Mouse (Mus musculus): ENCODE data around the gene Gm17662.

Gm17662 gene

DNA sequence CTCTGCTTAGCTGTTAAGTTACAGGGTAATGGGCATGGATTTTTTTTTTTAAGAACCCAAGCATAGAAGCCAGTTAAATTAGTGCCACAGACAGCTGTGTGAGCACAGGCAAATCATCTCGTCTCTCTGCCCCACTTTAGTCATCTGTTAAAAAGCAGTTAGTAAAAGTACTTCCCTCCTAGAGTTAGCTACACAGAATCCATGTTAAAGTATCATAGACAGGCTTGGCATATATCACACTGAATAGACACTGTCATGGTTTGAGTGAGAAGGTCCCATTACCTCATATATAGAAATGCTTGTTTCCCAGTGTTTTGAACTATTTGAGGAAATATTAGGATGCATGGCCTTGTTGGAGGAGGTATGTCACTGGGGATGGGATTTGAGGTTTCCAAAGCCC is at the start of gene Gm17662:
Gene Gm17662, plus strand, starts transcription at position 301 of the 400 bp plus-strand sequence.
- no peak for DNase-seq (ENCODE audit: low read depth, low spot score)

DNA sequence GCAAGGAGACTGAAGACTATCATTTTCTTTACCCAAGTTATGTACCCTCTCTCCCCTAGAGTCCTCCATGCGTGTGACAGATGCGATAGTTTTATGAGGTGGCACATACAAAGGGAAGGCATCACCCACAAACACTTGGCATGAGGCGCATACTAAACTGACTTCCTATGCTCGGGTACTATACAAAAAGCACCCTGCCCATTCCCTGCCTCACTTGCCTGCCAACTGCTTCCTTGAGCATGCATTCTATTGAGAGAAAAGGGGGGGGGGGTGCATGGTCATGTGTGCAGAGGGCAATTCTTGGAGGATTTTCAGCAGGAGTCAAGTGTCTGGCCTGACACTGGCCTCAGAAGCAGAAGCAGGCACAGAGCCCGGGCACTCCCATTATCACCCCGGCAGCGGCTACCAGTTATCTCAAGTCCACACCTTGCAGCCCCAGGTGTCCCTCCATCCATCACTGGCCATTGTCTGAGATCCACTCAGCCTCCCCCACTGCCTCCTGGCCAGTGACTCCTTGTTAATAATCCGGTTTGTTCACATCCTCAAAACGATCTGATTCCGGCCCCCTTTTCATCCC is 46.3 kb upstream of the Gm17662 start:
- DNase-seq (ENCODE audit: low read depth, low spot score) = no peak

DNA sequence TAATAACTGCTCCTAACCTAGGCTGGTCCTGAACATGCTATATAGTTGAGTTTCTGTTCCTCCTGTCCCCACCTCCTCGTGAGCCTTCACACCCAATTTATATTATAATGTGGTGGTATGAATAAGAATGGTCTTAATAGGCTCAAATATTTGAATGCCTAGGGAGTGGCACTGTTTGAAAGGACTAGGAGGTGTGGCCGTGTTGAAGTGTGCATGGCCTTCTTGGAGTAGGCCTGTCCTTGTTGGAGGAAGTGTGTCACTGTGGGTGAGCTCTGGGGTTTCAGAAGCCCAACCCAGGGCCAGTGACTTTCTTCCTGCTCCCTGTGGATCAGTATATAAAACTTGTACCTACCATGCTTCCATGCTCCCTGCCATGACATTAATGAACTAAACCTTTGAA is 43.5 kb upstream of the Gm17662 start:
- DNase-seq (ENCODE audit: low read depth, low spot score) = no peak

DNA sequence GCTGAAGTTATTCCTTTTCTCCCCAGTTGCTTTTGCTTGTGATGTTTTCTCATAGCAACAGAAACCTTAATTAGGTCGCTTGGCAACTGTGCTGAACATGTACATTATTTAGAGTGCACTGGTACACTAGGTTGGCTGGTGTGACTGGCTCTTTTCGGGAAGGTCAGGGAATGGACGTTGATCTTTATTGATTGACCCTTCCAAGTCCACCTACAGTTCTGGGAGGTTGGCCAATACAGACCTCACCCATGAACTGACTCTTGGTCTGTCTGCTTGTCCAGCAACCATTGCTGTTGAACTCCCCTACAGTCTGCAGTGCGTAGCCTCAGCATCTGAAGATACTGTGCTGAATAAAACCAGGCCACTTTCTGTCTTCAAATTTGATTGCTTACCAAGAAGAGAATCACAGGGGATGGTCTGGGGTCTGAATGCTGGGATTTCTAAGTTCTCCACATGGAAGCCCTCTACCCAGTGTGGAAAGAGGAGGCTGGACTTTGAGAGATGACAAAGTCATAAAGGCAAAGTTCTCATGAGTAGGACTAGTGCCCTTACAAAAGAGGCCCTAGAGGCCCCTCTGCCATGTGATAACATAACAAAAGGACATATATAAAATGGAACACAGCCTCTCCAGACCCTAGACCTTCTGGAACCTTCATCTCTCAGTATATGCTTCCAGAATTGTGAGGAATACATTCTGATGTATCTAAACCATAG is 40.5 kb upstream of the Gm17662 start:
- DNase-seq (ENCODE audit: low read depth, low spot score) = no peak

DNA sequence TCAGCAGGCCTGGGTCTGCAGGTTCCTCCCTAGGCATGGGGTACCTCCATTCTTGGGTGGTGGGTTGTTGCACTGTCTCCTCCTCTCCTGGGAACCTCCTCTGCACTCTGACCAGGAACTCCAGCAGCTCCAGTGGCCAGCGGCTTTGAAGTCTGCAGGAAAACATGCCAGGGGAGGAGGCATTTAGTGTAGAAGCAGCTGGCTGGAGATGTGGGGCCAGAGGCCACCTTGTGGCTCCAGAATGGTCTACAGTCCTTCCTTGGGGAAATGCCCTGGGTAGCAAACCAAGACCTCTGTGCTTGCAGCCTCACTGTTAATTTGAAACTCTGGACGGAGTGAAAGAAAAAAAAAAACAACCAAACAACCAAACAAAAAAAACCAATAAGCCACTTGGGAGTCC is 39.6 kb upstream of the Gm17662 start:
- no peak for DNase-seq (ENCODE audit: low read depth, low spot score)

DNA sequence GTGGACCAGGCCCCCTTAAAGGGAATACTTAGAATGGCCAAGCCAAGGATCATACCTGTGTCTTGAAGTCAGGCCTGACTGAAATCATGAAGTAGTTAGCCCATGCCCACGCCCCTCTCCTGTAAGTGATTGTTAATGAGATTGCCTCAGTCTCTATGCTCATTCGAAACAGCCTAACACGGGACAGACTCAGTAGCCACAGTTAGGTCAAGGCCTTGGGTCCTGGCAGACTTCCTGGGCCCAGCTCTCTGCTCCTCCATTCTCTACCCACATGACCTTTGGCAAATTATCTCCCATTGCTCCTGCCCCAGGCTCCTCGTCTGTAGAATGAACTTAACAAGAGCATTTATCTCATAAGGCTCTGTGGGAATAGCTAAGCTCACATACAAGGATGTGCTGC is 38.1 kb upstream of the Gm17662 start:
- DNase-seq (ENCODE audit: low read depth, low spot score) = no peak

DNA sequence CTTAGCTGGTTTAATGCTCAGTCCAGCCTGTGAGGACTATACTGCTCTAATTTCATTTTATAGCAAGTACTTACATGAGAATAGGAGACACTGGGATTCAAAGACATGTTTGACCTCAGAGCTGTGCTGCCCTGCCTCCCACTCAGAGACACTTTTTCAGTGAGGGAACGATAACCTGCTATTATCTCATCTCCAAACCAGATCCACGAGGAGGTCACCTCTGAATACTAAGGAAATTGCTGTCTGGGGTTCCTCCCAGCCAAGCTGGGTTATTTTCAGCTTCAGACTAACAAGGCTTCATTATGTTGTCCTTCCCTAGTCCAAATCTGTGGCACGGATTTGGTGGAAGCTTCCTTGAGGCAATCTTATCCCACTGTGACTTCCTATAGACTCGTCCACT is 37.2 kb upstream of the Gm17662 start:
- DNase-seq (ENCODE audit: low read depth, low spot score) = peak; percentile 53

DNA sequence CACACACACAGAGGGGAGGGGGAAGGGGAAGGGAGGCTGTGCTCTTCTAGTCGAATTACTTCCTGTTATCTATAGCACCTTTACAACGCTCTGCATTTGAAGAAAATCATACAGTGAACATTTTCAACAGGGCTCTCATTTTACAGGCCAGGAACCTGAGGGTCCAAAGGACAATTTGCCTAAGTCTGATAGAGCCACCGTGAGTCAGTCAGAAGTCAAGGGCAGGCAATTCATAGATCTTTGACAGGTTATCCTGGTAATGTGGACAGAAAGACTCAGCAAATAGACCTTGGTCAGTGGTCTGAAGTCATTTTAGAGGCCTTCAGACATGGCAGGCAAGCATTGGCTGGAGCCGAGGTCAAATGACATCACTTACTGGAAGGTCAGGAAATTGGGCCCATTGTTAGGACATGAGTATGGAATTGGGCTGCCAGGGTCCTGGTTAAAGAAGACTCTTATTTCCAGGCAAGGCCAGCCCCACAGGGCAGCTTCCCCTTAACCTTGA is 33.5 kb upstream of the Gm17662 start:
- DNase-seq (ENCODE audit: low read depth, low spot score) = no peak

DNA sequence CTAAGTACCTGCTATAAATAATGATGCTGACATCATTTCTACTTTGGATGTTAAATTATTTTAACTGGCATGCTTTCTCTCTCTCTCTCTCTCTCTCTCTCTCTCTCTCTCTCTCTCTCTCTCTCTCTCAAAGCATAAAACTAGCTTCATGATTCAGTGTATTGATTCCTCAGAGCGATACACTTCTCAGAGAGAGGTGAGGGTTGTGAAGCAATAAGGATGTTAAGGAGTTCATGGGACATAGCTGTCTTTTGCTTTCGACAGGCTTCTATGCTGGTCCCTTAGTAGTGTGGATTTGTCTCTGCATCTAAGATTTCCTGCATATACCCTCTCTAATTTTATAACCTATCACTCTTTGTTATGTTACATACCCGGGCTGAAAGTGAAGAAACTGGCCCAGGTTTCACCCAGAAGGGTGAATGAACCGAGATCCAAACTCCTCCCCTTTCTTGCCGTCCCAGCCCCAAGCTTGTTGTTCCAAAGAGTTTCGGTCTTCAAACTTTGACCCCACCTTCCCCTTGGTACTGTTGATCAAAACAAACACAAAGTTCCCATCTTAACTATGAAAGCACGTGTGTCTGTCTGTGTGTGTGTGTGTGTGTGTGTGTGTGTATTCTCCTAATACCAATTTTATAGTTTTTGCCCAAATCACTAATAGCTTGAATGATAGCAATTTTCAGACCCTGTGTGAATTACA is 32.6 kb upstream of the Gm17662 start:
- no peak for DNase-seq (ENCODE audit: low read depth, low spot score)

DNA sequence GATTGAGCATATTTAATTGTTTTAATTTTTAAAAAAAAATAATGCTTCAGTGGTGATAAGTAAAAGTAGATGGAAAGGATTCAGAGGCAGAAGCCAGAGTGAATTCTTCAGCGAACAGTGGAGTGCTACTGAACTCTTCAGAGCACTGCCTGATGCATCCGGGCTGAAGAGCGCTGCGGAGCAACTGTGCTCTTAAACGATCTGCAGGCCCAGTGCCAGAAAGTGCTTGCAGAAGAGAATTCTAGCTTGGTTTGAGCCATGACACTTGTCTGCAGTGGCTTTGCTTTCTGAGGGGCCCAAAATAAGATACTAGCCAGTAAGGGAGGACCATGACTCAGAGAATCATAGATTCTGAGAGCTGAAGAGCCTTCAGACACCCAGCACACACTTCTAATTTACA is 28.2 kb upstream of the Gm17662 start:
- DNase-seq (ENCODE audit: low read depth, low spot score) = peak; percentile 77

DNA sequence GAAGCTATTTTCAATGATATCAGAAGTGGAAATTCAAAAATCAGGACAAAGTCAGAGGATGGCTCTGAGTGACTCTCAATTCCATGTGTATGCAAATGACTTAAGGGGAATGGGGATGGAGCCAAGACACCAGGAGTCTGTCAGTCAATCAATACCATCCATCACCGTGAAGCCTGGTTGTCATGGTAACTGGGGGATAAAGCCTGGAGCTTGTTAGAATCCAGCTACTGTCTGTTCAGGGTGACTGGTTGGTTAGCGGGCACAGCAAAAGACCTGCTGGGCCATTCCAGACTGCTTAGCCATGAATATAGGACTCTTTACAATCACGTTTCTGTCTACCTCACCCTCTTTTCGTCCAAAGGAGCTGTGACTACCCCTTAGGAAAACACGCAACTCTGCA is 22.0 kb upstream of the Gm17662 start:
- DNase-seq (ENCODE audit: low read depth, low spot score) = peak; percentile 28

DNA sequence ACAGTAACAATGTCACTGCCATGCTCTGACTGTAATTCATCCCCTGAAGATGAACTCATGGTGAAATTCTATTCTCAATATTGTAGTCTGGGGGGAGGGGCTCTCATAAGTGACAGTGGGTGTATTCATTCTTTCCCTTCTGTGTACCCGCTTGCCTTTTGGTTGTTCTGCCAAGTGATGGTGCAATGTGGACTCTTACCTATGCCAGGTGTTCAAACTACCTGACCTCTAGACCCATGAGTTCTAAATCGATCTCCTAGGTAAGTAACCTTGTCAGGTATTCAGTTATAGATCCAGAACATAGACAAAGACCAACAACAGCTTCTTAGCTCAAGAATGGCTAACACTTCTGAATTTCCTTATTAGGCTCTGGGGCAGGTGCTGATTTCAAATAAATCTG is 18.8 kb upstream of the Gm17662 start:
- DNase-seq (ENCODE audit: low read depth, low spot score) = no peak

DNA sequence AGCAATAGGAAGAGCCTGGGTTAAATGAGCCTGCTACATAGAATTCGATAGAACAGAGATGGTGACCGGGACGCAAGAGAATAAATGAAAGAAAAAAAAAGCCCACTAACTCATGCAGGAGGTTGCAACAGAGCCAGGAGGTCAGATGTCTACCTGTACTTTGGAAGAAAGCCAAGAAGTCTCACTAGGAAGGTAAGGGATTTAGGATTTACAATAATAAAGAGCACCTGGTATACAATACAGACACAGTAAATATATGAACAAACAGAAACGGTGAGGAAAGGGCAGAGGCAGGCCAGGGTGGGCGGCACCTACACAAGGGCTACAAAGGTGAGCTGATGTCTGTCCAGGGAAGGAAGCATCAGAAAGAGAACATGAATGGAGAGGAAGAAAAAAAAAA is 14.9 kb upstream of the Gm17662 start:
- no peak for DNase-seq (ENCODE audit: low read depth, low spot score)

DNA sequence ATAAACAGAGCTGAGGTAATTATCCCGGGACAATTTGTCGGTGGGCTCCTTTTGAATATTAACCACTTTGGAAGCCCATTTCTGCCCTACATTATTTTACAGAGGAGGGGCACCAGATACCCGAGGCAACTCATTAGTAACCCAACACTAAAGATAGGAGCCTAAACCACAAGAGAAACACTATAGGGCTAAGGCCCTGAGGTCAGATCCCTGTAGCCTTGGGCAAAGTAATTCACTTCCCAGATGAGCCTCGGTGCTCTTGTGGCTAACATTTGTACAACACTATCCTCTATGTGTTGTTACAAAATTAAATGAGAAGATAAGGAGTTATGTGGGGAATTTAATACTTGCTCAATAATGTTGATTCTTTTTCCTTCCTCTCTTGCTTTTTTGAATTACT is 13.6 kb upstream of the Gm17662 start:
- DNase-seq (ENCODE audit: low read depth, low spot score) = no peak

DNA sequence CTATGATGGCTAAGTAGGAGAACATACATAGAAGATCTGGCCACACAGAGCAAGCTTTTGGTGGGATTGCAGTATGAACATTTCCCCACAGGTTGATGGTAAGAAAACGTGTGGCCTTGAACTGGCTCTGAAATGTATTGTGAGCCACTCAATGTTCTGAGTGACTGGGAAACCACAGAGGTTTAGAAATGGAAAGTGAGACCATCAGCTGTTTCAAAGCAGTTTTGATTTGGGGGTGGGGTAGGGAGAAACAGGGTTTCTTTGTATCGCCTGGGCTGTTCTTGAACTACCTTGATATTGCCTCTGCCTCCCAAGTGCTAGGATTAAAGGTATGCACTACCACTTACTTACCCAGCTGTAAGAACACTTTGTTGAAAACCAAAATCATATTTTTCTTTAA is 1.9 kb upstream of the Gm17662 start:
- DNase-seq (ENCODE audit: low read depth, low spot score) = no peak

DNA sequence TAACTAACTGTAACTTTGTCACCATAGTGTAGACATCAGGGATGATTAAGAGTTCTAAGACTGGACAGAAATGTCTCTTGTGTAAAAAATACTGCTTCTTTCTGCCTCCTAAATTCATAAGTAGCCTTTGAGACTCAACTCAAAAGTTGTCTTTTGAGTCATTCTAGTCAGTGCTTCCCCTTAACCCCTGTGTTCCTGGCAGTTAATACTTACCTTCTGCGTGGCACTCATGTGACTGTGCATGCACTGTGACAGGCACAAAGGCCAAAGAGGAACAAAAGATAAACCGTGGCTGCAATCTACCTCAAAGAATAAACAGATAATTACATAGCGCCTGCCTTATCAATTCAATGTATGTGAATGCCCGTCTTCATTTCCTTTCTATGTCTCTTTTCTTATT is 694 bp downstream of the Gm17662 start:
- DNase-seq (ENCODE audit: low read depth, low spot score) = no peak

DNA sequence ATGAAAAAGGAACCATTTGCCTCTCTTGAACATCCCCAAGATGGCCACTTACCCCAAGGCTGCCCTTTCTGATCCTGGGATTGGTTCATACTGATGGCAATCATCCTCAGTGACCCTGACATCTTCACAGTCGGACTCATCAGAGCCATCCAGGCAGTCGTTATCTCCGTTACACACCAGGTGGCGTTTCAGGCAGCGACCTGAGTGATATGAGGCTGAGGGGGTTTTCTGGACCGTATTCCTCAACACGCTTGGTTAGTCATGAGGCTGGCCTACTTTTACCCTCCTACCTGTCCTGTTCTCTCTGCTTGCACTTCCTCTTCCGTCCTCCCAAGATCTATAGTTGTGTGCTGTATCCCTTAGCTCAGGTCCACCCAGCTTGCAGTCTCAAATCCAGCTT is 4.1 kb downstream of the Gm17662 start:
- no peak for DNase-seq (ENCODE audit: low read depth, low spot score)

DNA sequence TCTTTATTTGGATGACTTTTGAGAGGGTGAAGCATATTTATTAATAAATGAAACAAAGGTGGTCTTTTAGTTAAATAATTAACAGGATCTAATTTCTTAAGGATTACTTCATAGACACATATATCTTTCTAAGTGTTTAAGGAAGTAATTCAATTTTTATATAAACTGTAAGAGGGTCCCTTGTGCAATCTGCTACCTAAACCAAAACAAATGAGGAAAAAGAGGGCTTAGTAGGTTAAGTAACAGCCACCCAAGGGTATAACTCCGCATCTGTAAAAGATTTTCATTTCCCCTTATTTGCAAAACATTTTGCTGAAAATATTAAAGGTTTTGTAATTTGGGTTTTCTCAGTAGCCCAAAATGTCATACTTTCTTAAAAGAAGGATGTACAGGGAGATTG is 7.3 kb downstream of the Gm17662 start:
- no peak for DNase-seq (ENCODE audit: low read depth, low spot score)

DNA sequence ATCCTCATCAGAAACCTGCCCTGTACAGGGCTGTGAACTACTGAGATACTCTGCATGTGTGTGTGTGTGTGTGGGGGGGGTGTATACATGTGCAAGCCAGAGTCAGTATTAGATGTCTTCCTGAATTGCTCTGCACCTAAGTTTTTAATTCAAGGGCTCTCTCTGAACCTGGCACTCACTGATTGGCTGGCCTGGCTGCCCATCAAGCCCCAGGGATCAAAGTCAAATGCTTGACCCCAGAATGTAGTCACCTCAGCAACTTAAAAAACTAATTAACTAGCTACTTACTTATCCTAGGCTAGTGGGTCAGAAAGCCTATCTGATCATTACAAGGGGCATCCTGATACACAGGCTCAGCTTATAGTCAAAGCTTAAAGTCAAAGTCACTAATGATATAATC is 12.5 kb downstream of the Gm17662 start:
- no peak for DNase-seq (ENCODE audit: low read depth, low spot score)

DNA sequence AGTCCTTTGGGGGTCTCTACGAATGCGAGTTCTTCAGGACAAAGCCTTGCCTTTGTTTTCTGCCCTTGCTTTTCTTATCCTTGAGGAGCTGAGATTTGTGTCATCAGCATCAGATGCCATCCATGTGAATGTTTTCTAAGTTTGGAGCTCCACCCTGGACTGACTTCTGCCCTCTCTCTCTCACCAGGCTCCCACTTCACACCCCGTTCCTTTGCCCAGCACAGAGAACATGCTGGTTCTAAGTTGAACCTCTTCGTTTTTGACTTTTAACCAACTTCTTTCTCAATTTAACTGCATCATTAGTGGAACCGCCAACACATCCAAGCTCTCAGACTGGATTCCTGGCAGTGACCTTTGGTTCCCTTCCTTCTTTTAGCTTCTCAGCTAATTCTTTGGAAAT is 13.1 kb downstream of the Gm17662 start:
- no peak for DNase-seq (ENCODE audit: low read depth, low spot score)

DNA sequence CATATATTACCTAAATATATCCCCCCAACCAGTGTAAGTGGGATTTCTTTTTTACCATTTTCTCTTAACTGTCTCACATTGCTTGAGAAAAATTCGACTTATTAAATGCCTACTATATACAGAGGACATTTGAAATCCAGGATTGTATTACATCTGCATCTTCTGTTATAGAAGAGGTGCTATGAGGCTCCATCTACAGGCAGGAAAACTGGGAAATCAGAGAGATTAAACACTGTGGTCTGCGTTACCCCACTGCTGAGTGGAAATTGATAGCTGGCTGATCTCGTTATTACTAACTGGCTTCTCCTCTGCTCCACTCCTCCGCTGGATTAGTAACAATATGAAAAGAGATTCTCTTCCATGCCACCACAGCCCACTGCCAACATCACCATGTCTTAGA is 18.7 kb downstream of the Gm17662 start:
- DNase-seq (ENCODE audit: low read depth, low spot score) = no peak

DNA sequence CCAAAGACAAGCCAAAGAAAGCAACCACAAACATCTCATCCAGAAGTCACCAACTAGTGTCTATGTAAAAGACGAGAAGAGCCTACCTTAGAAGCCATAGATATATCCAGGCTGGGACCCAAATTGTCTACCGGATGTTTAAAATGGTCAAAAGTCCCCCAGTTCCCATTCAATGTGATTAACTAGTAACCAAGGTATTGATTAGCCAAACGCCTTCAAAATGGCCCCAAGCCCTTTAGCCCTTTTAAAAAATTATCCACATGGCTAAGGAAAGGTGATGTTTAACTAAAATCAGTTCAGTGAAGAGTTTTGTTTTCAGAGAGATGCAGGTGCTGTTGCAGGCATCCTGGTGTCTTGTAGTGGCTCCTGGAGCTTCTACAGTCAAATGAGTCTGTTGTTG is 19.2 kb downstream of the Gm17662 start, which contains the start of gene C8a:
Gene C8a, minus strand, starts transcription at position 76 of the 400 bp plus-strand sequence.
- DNase-seq (ENCODE audit: low read depth, low spot score) = no peak

DNA sequence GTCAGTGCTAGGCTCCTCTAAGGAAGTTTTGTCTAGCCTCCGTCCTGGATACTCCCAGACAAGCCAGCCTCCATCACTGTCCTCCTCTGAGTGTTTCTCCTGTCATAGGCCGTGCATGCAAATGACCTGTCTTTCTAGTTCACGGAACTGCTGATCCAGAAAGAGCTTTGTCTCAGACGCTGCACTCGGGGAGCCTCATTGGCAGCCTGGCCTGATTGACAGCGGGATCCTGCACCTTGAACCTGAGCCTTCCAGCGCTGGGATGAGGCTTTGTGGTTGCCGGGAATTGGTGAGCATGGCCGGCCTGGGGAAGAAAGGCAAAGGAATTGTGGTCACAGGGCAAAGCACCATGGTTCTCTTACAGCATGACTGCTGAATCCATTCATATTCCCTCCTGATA is 30.4 kb downstream of the Gm17662 start:
- DNase-seq (ENCODE audit: low read depth, low spot score) = no peak

All from brain, adult 2 months (tissue).